Mouse (Mus musculus): ENCODE results near the gene Atp6v1c2. TPM values are rescaled to one million over a fixed set of nuclear protein-coding genes. Genes with fewer than 3 reads are reported as not detected.

The Atp6v1c2 gene
- polyA plus RNA-seq, 1 experiment from 2014 or later: 0.44 TPM

DNA sequence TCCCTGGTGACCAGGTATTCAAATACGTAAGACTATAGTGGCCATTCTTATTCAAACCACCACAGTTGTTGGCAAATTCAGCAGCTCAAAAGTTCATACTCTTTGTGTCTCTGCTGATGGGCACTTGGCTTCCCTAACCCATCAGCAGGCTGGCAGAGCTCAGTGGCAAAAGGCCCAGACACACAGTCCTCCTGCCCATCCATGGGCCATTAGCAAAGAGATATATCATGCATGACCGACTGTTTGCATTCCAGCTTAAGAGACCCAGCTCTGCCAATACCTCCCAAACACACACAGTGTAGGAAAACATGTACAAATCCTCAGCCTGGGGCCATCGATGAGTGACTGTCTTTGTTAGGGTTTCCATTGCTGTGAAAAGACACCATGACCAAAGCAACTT lies 68.2 kb downstream of the Atp6v1c2 start:
- whole genome bisulfite sequencing (ENCODE audit: insufficient replicate concordance): 84% methylated on average over 3 of the region's 3 CpGs
- no peaks in the 10 kb centered on the region for H3K36me3 ChIP-seq (ENCODE audit: control insufficient read depth, insufficient read depth, low read length)
- no peak for ATAC-seq (replicated peaks; ENCODE audit: insufficient number of reproducible peaks, low FRiP score, low TSS enrichment)
- no peak overlapping the region for H3K4me2 ChIP-seq
- no peaks in the 10 kb centered on the region for H3K27me3 ChIP-seq (ENCODE audit: control insufficient read depth, insufficient read depth, low read length)
- H3K27ac ChIP-seq (ENCODE audit: low read depth, low read length): no peak overlapping the region
- no peak overlapping the region for H3K9ac ChIP-seq (ENCODE audit: low read depth, low read length)
- no peak overlapping the region for H3K4me3 ChIP-seq (ENCODE audit: low read depth, low read length)
- H3K4me1 ChIP-seq (ENCODE audit: control insufficient read depth, insufficient read depth, low read length): no peaks in the 10 kb centered on the region
- H3K9me3 ChIP-seq (replicated peaks; ENCODE audit: control insufficient read depth, low read length): no peaks in the 10 kb centered on the region

DNA sequence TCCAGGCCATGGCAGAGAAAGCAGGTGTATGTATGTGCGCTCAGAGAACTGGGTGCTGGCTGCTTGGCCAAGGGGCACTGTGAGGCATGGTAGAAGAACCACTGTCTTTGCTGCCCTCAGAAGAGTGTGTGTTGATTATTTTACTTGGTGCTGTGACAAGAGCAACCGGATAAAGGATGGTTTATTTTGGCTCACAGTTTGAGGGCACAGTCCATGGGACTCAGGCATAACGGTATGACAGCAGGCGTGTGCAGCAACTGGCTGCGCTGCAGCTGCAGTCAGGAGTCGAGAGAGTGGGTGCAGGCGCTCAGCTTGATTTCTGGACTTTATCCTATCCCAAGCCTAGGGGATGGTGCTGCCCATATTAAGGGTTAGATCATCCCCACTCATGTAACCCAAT lies 70.7 kb downstream of the Atp6v1c2 start:
- H3K4me2 ChIP-seq: no peak overlapping the region
- 78% methylated on average over 7 of the region's 7 CpGs for WGBS (ENCODE audit: insufficient replicate concordance)
- H3K4me1 ChIP-seq (ENCODE audit: control insufficient read depth, insufficient read depth, low read length): no peaks in the 10 kb centered on the region
- no peaks in the 10 kb centered on the region for H3K36me3 ChIP-seq (ENCODE audit: control insufficient read depth, insufficient read depth, low read length)
- no peaks in the 10 kb centered on the region for H3K9me3 ChIP-seq (replicated peaks; ENCODE audit: control insufficient read depth, low read length)
- no peak overlapping the region for H3K9ac ChIP-seq (ENCODE audit: low read depth, low read length)
- H3K4me3 ChIP-seq (ENCODE audit: low read depth, low read length): no peak overlapping the region
- H3K27me3 ChIP-seq (ENCODE audit: control insufficient read depth, insufficient read depth, low read length): no peaks in the 10 kb centered on the region
- no peak overlapping the region for H3K27ac ChIP-seq (ENCODE audit: low read depth, low read length)
- ATAC-seq (replicated peaks; ENCODE audit: insufficient number of reproducible peaks, low FRiP score, low TSS enrichment): no peak

GRCm38 (mm10) chr12:17256905-17257304 lies 72.3 kb downstream of the Atp6v1c2 start:
- Histone ChIP-seq H3K9me3 (replicated peaks; ENCODE audit: control insufficient read depth, low read length) (no peaks in the 10 kb centered on the region), H3K4me2 (no peak overlapping the region; the same call in 1 of the 2 replicates), H3K27me3 (ENCODE audit: control insufficient read depth, insufficient read depth, low read length) (no peaks in the 10 kb centered on the region), H3K27ac (ENCODE audit: low read depth, low read length) (no peak overlapping the region), H3K9ac (ENCODE audit: low read depth, low read length) (no peak overlapping the region), H3K36me3 (ENCODE audit: control insufficient read depth, insufficient read depth, low read length) (no peaks in the 10 kb centered on the region), H3K4me1 (ENCODE audit: control insufficient read depth, insufficient read depth, low read length) (no peaks in the 10 kb centered on the region), H3K4me3 (ENCODE audit: low read depth, low read length) (no peak overlapping the region)
- 3% methylated on average over 10 of the region's 10 CpGs for WGBS (ENCODE audit: insufficient replicate concordance)
- no peak for ATAC-seq (replicated peaks; ENCODE audit: insufficient number of reproducible peaks, low FRiP score, low TSS enrichment)

DNA sequence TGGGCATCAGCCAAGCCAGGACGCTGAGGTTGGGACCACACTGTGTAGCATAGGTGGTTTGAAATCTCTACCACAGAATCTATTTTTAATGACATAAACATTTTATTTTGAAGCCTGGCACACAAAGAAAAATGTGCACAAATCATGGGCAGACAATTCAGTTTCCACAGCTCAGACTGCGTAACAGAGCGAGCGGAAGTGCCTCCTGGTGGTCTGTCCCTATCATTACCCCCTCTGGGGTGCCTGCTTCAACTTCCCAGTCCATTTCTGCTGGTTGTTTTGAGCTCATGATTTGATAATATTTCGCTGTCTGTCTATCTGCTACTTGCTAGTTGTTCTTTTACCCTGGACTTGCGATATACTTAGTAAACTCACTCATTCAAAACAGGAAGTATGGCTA lies 73.6 kb downstream of the Atp6v1c2 start:
- Histone ChIP-seq H3K4me1 (ENCODE audit: control insufficient read depth, insufficient read depth, low read length) (no peaks in the 10 kb centered on the region), H3K4me2 (no peak overlapping the region), H3K9ac (ENCODE audit: low read depth, low read length) (no peak overlapping the region), H3K36me3 (ENCODE audit: control insufficient read depth, insufficient read depth, low read length) (no peaks in the 10 kb centered on the region), H3K4me3 (ENCODE audit: low read depth, low read length) (no peak overlapping the region), H3K27ac (ENCODE audit: low read depth, low read length) (no peak overlapping the region), H3K9me3 (replicated peaks; ENCODE audit: control insufficient read depth, low read length) (no peaks in the 10 kb centered on the region), H3K27me3 (ENCODE audit: control insufficient read depth, insufficient read depth, low read length) (no peaks in the 10 kb centered on the region)
- no peak for ATAC-seq (replicated peaks; ENCODE audit: insufficient number of reproducible peaks, low FRiP score, low TSS enrichment)
- 80% methylated on average over 6 of the region's 6 CpGs for WGBS (ENCODE audit: insufficient replicate concordance)

DNA sequence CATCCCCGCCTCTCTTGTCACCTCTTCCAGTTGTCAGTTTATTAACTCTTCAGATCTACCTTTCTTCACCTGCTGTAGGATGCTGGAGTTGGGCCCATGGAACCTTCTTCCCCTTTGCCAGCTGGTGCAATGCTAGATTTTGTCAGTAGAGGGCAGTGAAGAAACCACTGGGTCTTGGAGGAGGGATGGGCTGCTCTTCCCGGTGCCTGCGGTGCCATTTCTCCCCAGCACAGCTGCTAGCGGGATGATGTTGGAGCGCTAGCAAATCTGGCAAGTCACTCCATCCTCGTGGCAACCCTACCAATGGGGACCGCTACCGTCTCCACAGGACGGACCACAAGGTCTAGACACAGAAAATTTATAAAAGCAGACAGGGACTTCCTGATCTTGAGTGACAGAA lies 76.1 kb downstream of the Atp6v1c2 start:
- Histone ChIP-seq H3K36me3 (ENCODE audit: control insufficient read depth, insufficient read depth, low read length) (no peaks in the 10 kb centered on the region), H3K9ac (ENCODE audit: low read depth, low read length) (no peak overlapping the region), H3K27me3 (ENCODE audit: control insufficient read depth, insufficient read depth, low read length) (no peaks in the 10 kb centered on the region), H3K4me2 (peak overlapping the region; percentile 50), H3K4me1 (ENCODE audit: control insufficient read depth, insufficient read depth, low read length) (no peaks in the 10 kb centered on the region), H3K27ac (ENCODE audit: low read depth, low read length) (no peak overlapping the region), H3K4me3 (ENCODE audit: low read depth, low read length) (no peak overlapping the region), H3K9me3 (replicated peaks; ENCODE audit: control insufficient read depth, low read length) (no peaks in the 10 kb centered on the region)
- 7% methylated on average over 9 of the region's 9 CpGs for WGBS (ENCODE audit: insufficient replicate concordance)
- no peak for ATAC-seq (replicated peaks; ENCODE audit: insufficient number of reproducible peaks, low FRiP score, low TSS enrichment)

- no peak overlapping the region for H3K4me3 ChIP-seq (ENCODE audit: low read depth, low read length)
- no peaks in the 10 kb centered on the region for H3K27me3 ChIP-seq (ENCODE audit: control insufficient read depth, insufficient read depth, low read length)
- H3K9ac ChIP-seq (ENCODE audit: low read depth, low read length): no peak overlapping the region
- 67% methylated on average over 8 of the region's 8 CpGs for WGBS (ENCODE audit: insufficient replicate concordance)
- H3K9me3 ChIP-seq (replicated peaks; ENCODE audit: control insufficient read depth, low read length): no peaks in the 10 kb centered on the region
- H3K4me2 ChIP-seq: no peak overlapping the region
- no peaks in the 10 kb centered on the region for H3K4me1 ChIP-seq (ENCODE audit: control insufficient read depth, insufficient read depth, low read length)
- no peak overlapping the region for H3K27ac ChIP-seq (ENCODE audit: low read depth, low read length)
- no peak for ATAC-seq (replicated peaks; ENCODE audit: insufficient number of reproducible peaks, low FRiP score, low TSS enrichment)
- no peaks in the 10 kb centered on the region for H3K36me3 ChIP-seq (ENCODE audit: control insufficient read depth, insufficient read depth, low read length)
These were observed 78.2 kb downstream of the Atp6v1c2 start for GRCm38 (mm10) chr12:17250962-17251361.

GRCm38 (mm10) chr12:17242041-17242440 lies 87.1 kb downstream of the Atp6v1c2 start:
- Histone ChIP-seq H3K27ac (ENCODE audit: low read depth, low read length) (no peak overlapping the region), H3K4me2 (no peak overlapping the region), H3K36me3 (ENCODE audit: control insufficient read depth, insufficient read depth, low read length) (no peaks in the 10 kb centered on the region), H3K9me3 (replicated peaks; ENCODE audit: control insufficient read depth, low read length) (no peaks in the 10 kb centered on the region), H3K4me1 (ENCODE audit: control insufficient read depth, insufficient read depth, low read length) (no peaks in the 10 kb centered on the region; the same call in 1 of the 2 replicates), H3K27me3 (ENCODE audit: control insufficient read depth, insufficient read depth, low read length) (no peaks in the 10 kb centered on the region), H3K4me3 (ENCODE audit: low read depth, low read length) (no peak overlapping the region), H3K9ac (ENCODE audit: low read depth, low read length) (no peak overlapping the region)
- no peak for ATAC-seq (replicated peaks; ENCODE audit: insufficient number of reproducible peaks, low FRiP score, low TSS enrichment)

- no peaks in the 10 kb centered on the region for H3K9me3 ChIP-seq (replicated peaks; ENCODE audit: control insufficient read depth, low read length)
- no peaks in the 10 kb centered on the region for H3K27me3 ChIP-seq (ENCODE audit: control insufficient read depth, insufficient read depth, low read length)
- no peaks in the 10 kb centered on the region for H3K36me3 ChIP-seq (ENCODE audit: control insufficient read depth, insufficient read depth, low read length)
- no peak overlapping the region for H3K4me2 ChIP-seq
- 85% methylated on average over 9 of the region's 9 CpGs for WGBS (ENCODE audit: insufficient replicate concordance)
- H3K4me1 ChIP-seq (ENCODE audit: control insufficient read depth, insufficient read depth, low read length): no peaks in the 10 kb centered on the region; the same call in 1 of the 2 replicates
- ATAC-seq (replicated peaks; ENCODE audit: insufficient number of reproducible peaks, low FRiP score, low TSS enrichment): no peak
- no peak overlapping the region for H3K4me3 ChIP-seq (ENCODE audit: low read depth, low read length)
- no peak overlapping the region for H3K9ac ChIP-seq (ENCODE audit: low read depth, low read length)
- no peak overlapping the region for H3K27ac ChIP-seq (ENCODE audit: low read depth, low read length)
These were observed 87.5 kb downstream of the Atp6v1c2 start for GRCm38 (mm10) chr12:17241614-17242013.

DNA sequence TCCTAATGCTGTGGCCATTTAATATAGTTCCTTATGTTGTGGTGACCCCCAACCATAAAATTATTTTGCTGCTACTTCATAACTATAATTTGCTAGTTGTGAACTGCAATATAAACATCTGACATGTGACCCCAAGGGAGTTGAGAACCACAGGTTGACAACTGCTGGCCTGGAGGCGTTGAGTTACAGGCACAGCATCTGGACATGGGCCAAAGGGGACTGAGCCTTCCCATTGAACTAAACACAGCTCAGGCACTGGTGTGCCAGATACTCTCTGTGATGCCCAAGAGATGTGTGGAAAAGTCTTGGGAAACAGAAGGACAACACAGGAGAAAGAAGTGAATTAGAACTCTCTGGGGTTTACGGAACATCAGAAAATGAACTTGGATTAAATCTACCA lies 88.1 kb downstream of the Atp6v1c2 start:
- WGBS (ENCODE audit: insufficient replicate concordance): 82% methylated on average over 2 of the region's 2 CpGs
- H3K36me3 ChIP-seq (ENCODE audit: control insufficient read depth, insufficient read depth, low read length): no peaks in the 10 kb centered on the region
- H3K27me3 ChIP-seq (ENCODE audit: control insufficient read depth, insufficient read depth, low read length): no peaks in the 10 kb centered on the region
- H3K4me3 ChIP-seq (ENCODE audit: low read depth, low read length): no peak overlapping the region
- H3K27ac ChIP-seq (ENCODE audit: low read depth, low read length): no peak overlapping the region
- no peak for ATAC-seq (replicated peaks; ENCODE audit: insufficient number of reproducible peaks, low FRiP score, low TSS enrichment)
- no peak overlapping the region for H3K9ac ChIP-seq (ENCODE audit: low read depth, low read length)
- no peaks in the 10 kb centered on the region for H3K9me3 ChIP-seq (replicated peaks; ENCODE audit: control insufficient read depth, low read length)
- no peaks in the 10 kb centered on the region; the same call in 1 of the 2 replicates for H3K4me1 ChIP-seq (ENCODE audit: control insufficient read depth, insufficient read depth, low read length)
- no peak overlapping the region for H3K4me2 ChIP-seq
